Mouse (Mus musculus): Measurements from ENCODE around the gene Ankef1.

GRCm38 (mm10) chr2:136477656-136478055, 24.1 kb upstream of the Ankef1 start:
- TF ChIP-seq CTCF (IDR thresholded peaks at IDR 0.05; ENCODE audit: borderline replicate concordance, insufficient read depth, low read length), result no peak
- no peak for TF ChIP-seq POLR2A (IDR thresholded peaks at IDR 0.05; ENCODE audit: low read depth, low read length)

All from embryonic fibroblast, embryonic 13.5 days (primary cell).